In genomic region chr13:73732742-73733700, GRCm38 (mm10) we compare ENCODE assay signal across 8 mouse cellular contexts. TPM values are rescaled to one million over a fixed set of nuclear protein-coding genes. Genes with fewer than 3 reads are reported as not detected.
DNase-seq lines count a peak whose midpoint lies in the region; ATAC-seq and TF ChIP-seq lines count a peak whose summit lies in the region.

TSS of gene Slc12a7 (plus strand) at chr13:73733094.

- 0 out of 2 replicates have a peak within 1 kb of the TSS, but pooled peaks have one; percentile 10 for H3K9ac ChIP-seq in forebrain, embryonic 15.5 days (replicated peaks)
- no peak within 1 kb of the TSS for H3K9ac ChIP-seq in lung, embryonic 15.5 days

- peak; percentile 82 for TF ChIP-seq POLR2A in small intestine, adult 2 months (IDR thresholded peaks at IDR 0.05; ENCODE audit: low read depth, low read length)

- peak within 1 kb of the TSS; percentile 57 for H3K4me2 ChIP-seq in forebrain, embryonic 15.5 days (replicated peaks)
- H3K4me2 ChIP-seq in lung, embryonic 15.5 days = peak within 1 kb of the TSS; percentile 67

- WGBS in forebrain, embryonic 15.5 days = 4% methylated on average over 48 of the region's 48 CpGs
- 5% methylated on average over 47 of the region's 48 CpGs for WGBS in lung, embryonic 15.5 days
- WGBS in small intestine, adult 2 months = 4% methylated on average over 48 of the region's 48 CpGs

- peaks cover 9% of the 10 kb centered on the region; the same call in 1 of the 2 replicates for H3K4me1 ChIP-seq in forebrain, embryonic 15.5 days
- H3K4me1 ChIP-seq in lung, embryonic 15.5 days = peaks cover 10% of the 10 kb centered on the region
- H3K4me1 ChIP-seq in small intestine, adult 2 months (ENCODE audit: control insufficient read depth, insufficient read depth, insufficient read length, low read length) = peaks cover 55% of the 10 kb centered on the region; the same call in 1 of the 2 replicates

- H3K27ac ChIP-seq in forebrain, embryonic 15.5 days (replicated peaks) = no peak within 1 kb of the TSS
- no peak within 1 kb of the TSS for H3K27ac ChIP-seq in lung, embryonic 15.5 days
- peak within 1 kb of the TSS; percentile 95 for H3K27ac ChIP-seq in small intestine, adult 2 months (ENCODE audit: insufficient read depth, low read depth, low read length)

- TF ChIP-seq CTCF in small intestine, adult 2 months (IDR thresholded peaks at IDR 0.05; ENCODE audit: extremely low read depth, insufficient read length, insufficient replicate concordance, low read depth, low read length) = no peak

- peaks cover 11% of the 10 kb centered on the region; the same call in 1 of the 2 replicates for H3K27me3 ChIP-seq in forebrain, embryonic 15.5 days
- H3K27me3 ChIP-seq in lung, embryonic 15.5 days = peaks cover 24% of the 10 kb centered on the region
- no peaks in the 10 kb centered on the region for H3K27me3 ChIP-seq in small intestine, adult 2 months (ENCODE audit: control insufficient read depth, insufficient read depth, low read length)

- no peak for ATAC-seq in activated CD4-positive, CD25-positive, alpha-beta regulatory T cell, adult 4 months
- peak; percentile 49; the same call in 1 of the 2 replicates for ATAC-seq in forebrain, embryonic 15.5 days (replicated peaks)
- peak; percentile 36 for ATAC-seq in lung, embryonic 15.5 days (ENCODE audit: borderline replicate concordance, extremely low read depth, low FRiP score, low TSS enrichment)

- no peaks in the 10 kb centered on the region for H3K36me3 ChIP-seq in forebrain, embryonic 15.5 days
- H3K36me3 ChIP-seq in lung, embryonic 15.5 days = no peaks in the 10 kb centered on the region
- peaks cover 3% of the 10 kb centered on the region; the same call in 1 of the 2 replicates for H3K36me3 ChIP-seq in small intestine, adult 2 months (ENCODE audit: control insufficient read depth, insufficient read depth, low read length)

- intact Hi-C loops in left cerebral cortex, postnatal 25 days (cut with DNase I) = no loop called here

- DNase-seq in CD4-positive helper T cell, adult 2 months (ENCODE audit: low read depth, low spot score) = peak; percentile 41
- DNase-seq in induced T-regulatory cell, adult 2 months (ENCODE audit: low read depth) = peak; percentile 62
- DNase-seq in left cerebral cortex, postnatal 25 days (ENCODE audit: low spot score in 2 of 2) = no peak
- DNase-seq in left cerebral cortex, adult 18-20 months (ENCODE audit: low spot score in 2 of 2) = no peak

- H3K4me3 ChIP-seq in forebrain, embryonic 15.5 days = peak within 1 kb of the TSS; percentile 36
- peak within 1 kb of the TSS; percentile 31 for H3K4me3 ChIP-seq in lung, embryonic 15.5 days
- peak within 1 kb of the TSS; percentile 77 for H3K4me3 ChIP-seq in small intestine, adult 2 months (ENCODE audit: low read depth, low read length)

- H3K9me3 ChIP-seq in forebrain, embryonic 15.5 days = no peaks in the 10 kb centered on the region
- no peaks in the 10 kb centered on the region for H3K9me3 ChIP-seq in lung, embryonic 15.5 days

RNA-seq across cellular contexts. Expression of gene Slc12a7, which starts in this region (rescaled TPM):
- polyA plus RNA-seq in activated CD4-positive, CD25-positive, alpha-beta regulatory T cell, adult 4 months (2017; shearing (Covaris generic)) = 10 to 100 TPM; 30.3 to 34.9 TPM
- 16.3 and 18.4 TPM in 2 replicates for polyA plus RNA-seq in forebrain, embryonic 15.5 days (2015; fragmentation: Nextera tagmentation; extraction: Ambion mirVana)
- 15.7 and 16.7 TPM in 2 replicates for polyA plus RNA-seq in lung, embryonic 15.5 days (2015; fragmentation: Nextera tagmentation; extraction: Ambion mirVana)
- 74.3 and 147 TPM in 2 replicates for polyA plus RNA-seq in small intestine, adult 2 months (2012; rRNA removed)
- total RNA-seq in left cerebral cortex, postnatal 25 days (2021) = 1 to 10 TPM; 3.6 to 6.8 TPM
- 1 to 10 TPM; 4.5 to 5.0 TPM for total RNA-seq in left cerebral cortex, adult 18-20 months (2021)

Comparison
In these comparisons a context has a peak if more than half of its experiments do, and no peak if none do; other contexts are left out.
1. DNase-seq: peak in CD4-positive helper T cell, adult 2 months (single experiment) and induced T-regulatory cell, adult 2 months (single experiment); none in left cerebral cortex, postnatal 25 days (0 of 2) and left cerebral cortex, adult 18-20 months (0 of 2).
2. Peak in every context shown above with its lines, with median percentiles within 50 percentile points of each other: H3K4me3 ChIP-seq.